Mouse (Mus musculus) embryo, embryonic 11 days (tissue): Measurements from ENCODE around the gene Hist1h2ak.
"Not testable (repeated sequence)": the region's sequence is repeated elsewhere in the genome, so short reads cannot be mapped to it uniquely, and the experiment has no call there.

Experiments used
- DNase-seq: peaks from one replicate; pipeline ENCODE4 v3.0.0-alpha.2; 2015

The Hist1h2ak gene

GRCm38 (mm10) chr13:21753524-21754285, at the start of gene Hist1h2ak, which contains the start of gene Hist1h2bn:
Gene Hist1h2ak (minus strand): TSS chr13:21753827.
Gene Hist1h2bn (plus strand): TSS chr13:21754123.
- DNase-seq: peak; percentile 91

DNA sequence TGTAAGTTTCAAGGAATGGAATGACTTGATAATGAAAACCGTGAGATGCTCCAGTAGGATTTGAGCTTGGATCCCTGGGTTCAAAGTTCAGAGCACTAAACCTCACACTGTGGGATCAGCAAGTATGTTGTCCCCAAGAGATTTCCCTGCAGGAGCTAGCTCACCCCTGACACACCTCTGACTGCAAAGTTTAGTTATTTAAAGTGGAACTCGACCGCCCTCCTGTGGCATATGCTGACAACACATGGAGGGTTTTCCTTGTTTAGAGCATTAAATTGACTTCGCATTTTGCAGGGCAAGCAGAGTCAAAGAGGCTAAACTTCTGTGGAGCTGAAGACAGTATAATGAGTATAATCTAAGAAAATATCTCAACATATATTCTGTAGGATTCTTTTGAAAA, 49.4 kb upstream of the Hist1h2ak start:
- not testable (repeated sequence) for DNase-seq

DNA sequence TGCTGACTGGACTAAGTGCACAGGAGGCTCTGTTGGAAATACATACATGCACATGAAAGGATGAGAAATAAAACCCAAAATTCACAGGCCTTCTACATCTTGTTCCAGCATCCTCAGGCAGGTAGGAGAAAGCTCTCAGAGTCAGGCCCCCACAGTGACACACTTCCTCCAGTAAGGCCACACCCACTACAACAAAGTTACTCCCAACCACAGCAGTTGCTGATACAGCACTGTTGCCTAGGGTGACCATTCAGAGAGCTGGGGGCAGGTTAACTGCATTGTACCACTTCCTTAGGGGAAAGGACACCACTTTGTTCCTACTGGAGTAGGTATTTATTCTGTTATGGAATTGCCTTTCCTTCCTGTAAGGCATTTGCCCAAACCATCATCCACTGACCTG, 43.5 kb upstream of the Hist1h2ak start:
- not testable (repeated sequence) for DNase-seq

GRCm38 (mm10) chr13:21795584-21795983, 42.0 kb upstream of the Hist1h2ak start:
- no peak for DNase-seq

DNA sequence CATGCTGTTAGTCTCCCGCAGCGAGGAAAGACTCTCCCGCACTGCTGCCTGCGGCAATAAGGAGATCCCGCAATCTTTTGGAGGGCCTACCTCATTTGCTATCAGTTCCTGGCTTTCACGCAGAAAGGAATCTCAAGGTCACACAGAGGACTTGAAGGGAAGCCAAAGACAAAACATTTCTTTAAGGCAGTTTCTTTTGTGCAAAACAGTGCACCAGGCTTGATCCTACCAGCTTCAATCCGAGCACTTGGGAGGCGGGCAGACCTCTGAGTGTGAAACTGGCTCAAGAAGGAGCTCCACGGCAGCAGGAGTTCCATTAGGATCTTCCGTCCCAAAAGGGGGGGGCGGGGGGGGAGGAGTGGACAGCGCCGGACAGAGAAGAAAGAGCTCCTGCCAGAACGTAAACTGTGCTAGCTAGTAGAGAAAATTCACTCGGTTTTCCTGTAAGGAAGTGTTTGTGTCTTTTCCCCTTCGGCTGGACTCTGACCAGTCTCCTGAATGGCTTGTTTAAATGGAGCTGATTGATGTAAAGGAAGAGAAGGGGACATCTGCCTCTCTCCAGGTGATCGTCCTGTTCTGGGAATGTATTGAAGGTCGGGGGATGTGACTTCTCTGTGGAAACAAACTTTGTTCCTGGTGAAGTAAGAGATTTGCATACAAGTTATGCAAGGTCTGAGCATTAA, 37.1 kb upstream of the Hist1h2ak start:
- DNase-seq: peak; percentile 54

DNA sequence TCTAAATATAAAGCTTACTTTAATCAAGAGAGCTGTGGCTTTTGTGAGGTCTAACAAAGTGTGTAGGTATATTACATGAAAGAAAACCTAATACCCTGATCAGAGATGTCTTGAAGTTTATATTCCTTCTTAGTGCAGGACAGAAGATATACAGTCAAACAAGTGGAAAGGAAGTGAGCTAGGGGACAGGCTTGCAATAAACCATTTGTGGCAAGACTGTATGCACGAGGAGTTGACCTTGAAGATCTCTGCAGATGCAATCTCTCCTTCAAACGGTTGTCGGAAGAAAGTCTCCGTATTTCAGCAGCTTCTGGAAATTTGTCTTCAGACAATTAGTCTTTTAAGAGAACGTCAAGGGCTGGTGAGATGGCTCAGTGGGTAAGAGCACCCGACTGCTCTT, 36.3 kb upstream of the Hist1h2ak start:
- DNase-seq: peak; percentile 3

GRCm38 (mm10) chr13:21787760-21788593, 34.4 kb upstream of the Hist1h2ak start:
- peak; percentile 66 for DNase-seq

DNA sequence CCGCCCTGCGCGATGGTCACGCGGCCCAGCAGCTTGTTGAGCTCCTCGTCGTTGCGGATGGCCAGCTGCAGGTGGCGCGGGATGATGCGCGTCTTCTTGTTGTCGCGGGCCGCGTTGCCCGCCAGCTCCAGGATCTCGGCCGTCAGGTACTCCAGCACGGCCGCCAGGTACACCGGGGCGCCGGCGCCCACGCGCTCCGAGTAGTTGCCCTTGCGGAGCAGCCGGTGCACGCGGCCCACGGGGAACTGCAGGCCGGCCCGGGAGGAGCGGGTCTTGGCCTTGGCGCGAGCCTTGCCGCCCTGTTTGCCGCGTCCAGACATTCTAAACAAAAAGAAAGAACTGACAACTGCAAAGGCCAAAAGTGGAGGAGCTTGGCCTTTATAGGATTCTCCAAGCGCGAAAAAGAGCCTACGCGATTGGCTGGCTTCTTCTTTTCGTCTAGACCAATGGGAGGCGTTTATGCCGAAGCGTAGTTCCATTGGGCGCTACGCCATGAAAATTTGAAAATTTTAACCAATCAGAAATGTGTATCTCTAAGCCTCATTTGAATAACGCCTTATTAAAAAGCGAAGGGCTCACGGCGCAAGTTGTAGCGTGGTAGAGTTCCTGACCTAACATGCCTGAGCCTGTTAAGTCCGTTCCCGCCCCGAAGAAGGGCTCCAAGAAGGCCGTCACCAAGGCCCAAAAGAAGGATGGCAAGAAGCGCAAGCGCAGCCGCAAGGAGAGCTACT, 33.4 kb upstream of the Hist1h2ak start, which contains the start of the genes Hist1h2an and Hist1h2bp:
Gene Hist1h2an (minus strand): TSS at position 320 of the 731 bp plus-strand sequence.
Gene Hist1h2bp (plus strand): TSS at position 563 of the 731 bp plus-strand sequence.
- DNase-seq: peak; percentile 96

GRCm38 (mm10) chr13:21786189-21786898, 32.7 kb upstream of the Hist1h2ak start:
- peak; percentile 58 for DNase-seq

- peak; percentile 34 for DNase-seq
These were observed 30.7 kb upstream of the Hist1h2ak start for GRCm38 (mm10) chr13:21784311-21784710.

GRCm38 (mm10) chr13:21783734-21784161, 30.1 kb upstream of the Hist1h2ak start:
- peak; percentile 78 for DNase-seq

- peak; percentile 88 for DNase-seq
These were observed 29.6 kb upstream of the Hist1h2ak start, which contains the start of gene Hist1h3i for GRCm38 (mm10) chr13:21783255-21783617. Gene Hist1h3i (minus strand): TSS chr13:21783370.

DNA sequence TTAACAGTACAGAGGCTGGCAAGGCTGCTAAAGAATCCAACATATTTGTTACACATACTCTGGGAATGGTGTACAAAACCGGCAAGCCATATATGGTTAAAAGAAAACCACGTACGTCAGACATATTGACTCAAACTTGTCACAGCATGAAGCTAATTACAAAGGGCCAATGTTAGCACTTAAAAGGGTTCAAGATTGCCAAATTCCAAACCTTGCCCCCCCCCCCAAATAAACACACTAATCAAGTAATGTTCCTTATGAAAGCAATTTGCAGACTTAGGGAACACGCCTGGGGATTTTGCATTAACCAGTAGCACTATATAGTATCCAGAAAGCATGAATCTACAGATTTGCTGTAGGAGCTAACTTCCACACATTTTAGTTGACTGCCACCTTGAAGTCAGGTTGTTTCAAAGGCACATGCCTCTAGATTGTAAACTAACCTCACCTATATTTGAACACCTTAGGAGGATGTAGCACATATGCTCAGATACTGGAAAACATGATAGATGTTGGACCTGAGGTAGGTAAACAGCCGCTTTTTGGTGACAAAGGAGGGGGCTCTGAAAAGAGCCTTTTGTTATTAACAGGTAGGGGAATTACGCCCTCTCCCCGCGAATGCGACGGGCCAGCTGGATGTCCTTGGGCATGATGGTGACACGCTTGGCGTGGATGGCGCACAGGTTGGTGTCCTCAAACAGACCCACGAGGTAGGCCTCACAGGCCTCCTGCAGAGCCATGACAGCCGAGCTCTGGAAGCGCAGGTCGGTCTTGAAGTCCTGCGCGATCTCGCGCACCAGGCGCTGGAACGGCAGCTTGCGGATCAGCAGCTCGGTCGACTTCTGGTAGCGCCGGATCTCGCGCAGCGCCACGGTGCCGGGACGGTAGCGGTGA, 29.0 kb upstream of the Hist1h2ak start:
- peak; percentile 75 for DNase-seq

DNA sequence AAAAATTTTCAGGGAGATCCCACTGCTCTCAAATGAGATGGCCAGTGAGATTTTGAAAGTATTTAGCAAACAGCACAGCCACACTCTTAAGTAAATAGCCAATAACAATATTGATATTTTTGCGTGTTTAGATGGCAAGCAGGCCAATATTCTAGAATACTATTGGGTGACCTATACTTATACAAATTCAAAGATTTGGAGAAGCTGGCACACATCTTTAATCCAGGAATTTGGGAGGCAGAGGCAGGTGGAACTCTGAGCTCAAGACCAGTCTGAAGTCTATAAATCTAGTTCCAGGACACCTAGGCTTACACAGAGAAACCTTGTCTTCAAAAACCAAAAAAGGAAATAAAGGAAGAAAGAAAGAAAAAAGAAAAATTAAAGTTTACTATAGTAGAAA, 28.0 kb upstream of the Hist1h2ak start:
- DNase-seq: no peak

DNA sequence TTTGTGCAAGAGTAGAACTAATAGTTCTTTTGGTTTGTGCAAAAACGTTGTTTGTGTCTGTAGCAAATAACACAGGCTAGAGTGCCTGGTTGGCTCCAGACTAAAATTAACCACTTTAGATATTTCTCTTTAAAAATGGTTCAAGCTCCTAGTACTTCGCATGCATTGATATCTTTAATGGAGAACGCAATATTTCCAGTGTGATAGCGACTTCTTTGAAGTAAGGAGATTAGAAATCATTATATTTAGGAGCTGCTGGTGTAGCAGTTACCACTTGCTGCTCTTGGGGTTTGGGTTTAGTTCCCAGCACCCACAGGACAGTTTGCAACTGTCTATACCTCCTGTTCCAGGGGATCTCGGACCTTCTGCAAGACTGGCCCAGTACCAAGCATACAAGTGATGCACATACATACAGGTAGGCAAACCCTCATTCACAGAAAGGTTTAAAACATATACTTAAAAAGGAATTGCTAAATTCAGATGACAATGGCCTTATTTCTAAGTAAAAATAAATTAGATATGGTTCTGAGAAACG, 27.5 kb upstream of the Hist1h2ak start:
- peak; percentile 20 for DNase-seq

GRCm38 (mm10) chr13:21779767-21780731, 26.4 kb upstream of the Hist1h2ak start, which contains the start of gene Hist1h1b:
Gene Hist1h1b (minus strand): TSS chr13:21780625.
- DNase-seq: peak; percentile 93

DNA sequence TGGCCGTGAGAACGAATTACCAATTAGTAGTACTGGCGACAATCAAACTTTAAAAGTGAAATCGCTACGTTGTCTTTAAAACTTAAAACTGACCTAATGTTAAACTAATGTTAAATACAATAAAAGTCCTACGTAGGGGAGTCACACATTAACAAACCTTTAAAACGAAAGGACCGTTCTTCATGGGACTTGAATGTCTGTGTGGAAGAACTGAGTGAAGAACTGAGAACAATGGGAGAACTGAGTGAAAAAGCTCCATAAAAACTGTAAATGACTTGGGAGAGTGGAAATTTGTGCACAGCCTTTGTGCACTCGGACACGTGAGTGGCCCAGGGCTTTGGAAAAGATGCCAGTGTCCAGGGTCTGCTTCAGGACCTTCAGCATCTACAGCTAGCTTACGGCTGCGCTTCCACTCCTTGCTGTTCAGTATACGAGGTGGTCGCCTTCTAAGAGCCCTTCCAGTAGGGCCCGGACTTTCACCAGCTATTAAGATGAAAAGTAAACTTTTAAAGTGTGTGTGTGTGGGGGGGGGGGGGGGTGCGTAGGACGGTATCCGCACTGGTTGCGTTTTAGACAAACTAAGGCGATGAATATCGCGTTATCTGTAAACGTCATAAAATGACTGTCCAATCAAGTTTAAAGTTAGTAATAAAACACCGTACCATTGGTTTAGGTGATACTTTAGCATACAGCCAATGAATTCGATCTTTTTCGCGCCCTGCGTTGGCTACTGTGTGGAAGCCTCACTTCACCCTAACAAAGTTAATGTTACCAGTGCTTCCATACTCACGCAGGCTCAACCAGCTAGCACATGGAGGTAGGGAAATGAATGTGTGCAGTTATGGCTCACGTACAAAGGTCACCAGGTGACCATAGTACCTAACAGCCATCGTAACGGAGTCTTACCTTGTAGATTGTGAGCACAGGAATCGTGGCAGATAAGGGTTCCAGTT, 25.5 kb upstream of the Hist1h2ak start:
- DNase-seq: peak; percentile 91

DNA sequence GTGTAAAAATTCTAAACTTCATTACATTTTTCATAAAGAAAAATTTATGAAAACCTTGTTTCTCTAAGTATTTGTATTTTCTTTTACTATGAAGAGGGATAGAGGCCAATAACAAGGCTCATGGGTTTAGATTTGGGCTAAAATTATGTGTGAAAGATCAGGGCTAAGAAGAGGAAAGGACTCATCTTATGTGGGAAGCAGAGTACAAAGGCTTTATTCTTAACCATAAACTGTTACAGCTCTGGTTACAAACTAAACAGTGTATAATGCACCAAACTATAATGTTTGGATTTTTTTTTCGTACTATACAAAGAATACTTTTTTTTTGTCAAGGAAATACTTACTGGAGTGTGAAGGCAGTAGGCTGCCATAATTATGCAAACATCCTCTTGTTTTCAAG, 2.1 kb upstream of the Hist1h2ak start:
- DNase-seq: no peak
